Mouse (Mus musculus) lung, adult 18-20 months (tissue): Measurements from ENCODE around the gene Iars2.
A peak's percentile ranks its signal among the peaks of the same experiment; 100 is the strongest.

Experiments
- DNase-seq, 2 experiments: peaks; one replicate each; pipeline ENCODE4 v3.0.0; 2022; ENCODE audit warnings: mixed read lengths in 2 of 2

The Iars2 gene

GRCm38 (mm10) chr1:185275976-185276375, 53.2 kb downstream of the Iars2 start:
- DNase-seq = no peak

- no peak for DNase-seq
Measured at GRCm38 (mm10) chr1:185274819-185275545, 54.2 kb downstream of the Iars2 start.

DNA sequence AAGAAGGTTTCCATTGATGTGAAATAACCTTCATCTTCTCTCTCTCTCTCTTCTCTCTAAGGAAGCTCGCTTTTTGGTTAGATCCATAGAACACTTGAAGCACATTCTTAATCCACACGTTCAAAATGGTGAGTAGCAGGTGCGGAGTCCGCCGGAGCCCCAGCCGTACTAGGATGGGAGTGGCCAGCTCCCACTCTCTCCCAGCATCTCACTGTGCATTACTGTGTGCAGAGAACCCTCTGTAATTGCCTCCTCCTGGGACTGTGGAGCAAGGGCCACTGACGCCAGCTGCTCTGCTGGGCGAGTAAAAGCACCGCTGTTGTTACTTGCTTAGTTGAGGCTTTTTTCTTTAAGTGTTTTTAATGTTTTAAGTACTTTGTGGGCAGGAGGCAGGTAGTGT, 57.8 kb downstream of the Iars2 start:
- DNase-seq = no peak

GRCm38 (mm10) chr1:185270403-185271097, 58.6 kb downstream of the Iars2 start:
- no peak for DNase-seq

- DNase-seq = no peak
Measured at GRCm38 (mm10) chr1:185268675-185269074, 60.5 kb downstream of the Iars2 start.

- no peak for DNase-seq
Measured at GRCm38 (mm10) chr1:185262565-185262964, 66.6 kb downstream of the Iars2 start.

DNA sequence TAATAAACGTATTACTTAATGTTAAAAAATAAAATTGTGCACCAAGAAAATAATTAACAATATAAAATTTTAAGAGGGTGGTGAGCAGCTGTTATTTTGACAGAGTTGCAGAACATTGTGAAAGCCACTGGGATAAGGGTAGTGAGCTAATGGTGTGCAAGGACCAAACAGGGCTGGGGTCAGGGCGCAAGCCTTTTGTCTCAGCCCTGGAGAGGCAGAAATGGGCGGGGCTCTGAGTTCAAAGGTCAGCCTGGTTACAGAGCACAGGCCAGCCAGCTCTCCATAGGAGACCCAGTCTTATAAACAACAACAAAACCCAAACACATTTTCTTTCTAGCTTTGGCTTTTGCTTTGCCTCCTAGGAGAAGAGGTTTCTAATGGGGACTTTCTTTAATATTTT, 72.4 kb downstream of the Iars2 start:
- DNase-seq = peak; percentile 39 to 50

DNA sequence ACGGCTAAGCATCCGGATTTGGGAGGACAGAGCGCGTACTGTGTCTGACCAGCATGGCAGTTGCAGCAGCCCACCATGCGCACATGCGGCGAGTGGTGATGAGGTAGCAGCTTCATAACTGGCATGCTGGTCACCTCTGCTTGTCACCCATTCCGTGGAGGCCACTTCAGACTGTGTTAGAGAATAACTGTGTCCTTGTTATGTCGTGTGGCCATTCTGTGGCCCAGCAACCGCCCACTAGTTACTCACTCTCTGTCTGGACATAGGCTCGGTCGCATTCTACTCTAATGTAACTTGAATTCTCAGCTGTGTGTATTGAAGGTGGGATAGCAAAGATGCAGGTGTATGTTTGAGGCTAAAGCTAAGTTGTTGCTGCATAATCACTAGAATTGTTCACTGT, 73.9 kb downstream of the Iars2 start:
- no peak for DNase-seq

- peak; percentile 20 to 34 for DNase-seq
Measured at GRCm38 (mm10) chr1:185253140-185253892, 75.9 kb downstream of the Iars2 start.

DNA sequence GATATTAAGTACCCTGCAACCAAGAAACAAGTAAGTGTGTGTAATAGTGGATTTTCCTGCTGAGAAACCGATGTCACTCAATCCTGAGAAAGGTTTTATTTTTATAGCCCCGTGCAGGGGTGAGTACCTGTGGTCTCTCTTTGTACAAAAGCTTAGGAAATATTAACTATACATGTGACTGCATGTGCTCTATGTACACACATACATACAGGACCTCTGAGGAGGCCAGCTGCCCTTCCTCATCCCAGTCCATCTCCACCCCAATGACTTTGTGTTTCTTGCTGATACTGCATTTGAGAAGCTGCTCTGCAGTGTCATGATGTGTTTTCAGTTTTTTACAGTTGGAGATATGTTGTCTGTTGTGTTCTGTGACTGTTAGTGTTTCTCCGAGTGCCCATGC, 76.8 kb downstream of the Iars2 start:
- DNase-seq = no peak

DNA sequence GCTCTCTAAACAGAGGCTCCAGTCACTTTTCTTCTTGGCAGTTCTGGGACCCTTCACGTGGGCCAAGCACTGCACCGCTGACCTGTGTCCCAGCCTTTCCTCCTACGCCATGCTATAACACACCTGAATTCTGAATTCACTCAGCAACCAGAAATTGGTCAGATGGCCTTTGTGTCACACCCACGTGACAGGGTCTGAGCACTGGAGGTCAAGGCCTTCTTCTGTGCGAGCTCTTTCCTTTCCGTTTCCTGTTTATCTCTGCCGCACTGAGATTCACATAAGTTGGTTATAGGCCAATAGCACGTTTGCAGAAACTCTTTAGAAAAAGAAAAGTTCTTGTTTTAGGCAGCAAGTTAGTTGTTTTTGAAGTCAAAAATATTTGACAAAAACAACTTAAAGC, 80.5 kb downstream of the Iars2 start:
- DNase-seq = no peak

DNA sequence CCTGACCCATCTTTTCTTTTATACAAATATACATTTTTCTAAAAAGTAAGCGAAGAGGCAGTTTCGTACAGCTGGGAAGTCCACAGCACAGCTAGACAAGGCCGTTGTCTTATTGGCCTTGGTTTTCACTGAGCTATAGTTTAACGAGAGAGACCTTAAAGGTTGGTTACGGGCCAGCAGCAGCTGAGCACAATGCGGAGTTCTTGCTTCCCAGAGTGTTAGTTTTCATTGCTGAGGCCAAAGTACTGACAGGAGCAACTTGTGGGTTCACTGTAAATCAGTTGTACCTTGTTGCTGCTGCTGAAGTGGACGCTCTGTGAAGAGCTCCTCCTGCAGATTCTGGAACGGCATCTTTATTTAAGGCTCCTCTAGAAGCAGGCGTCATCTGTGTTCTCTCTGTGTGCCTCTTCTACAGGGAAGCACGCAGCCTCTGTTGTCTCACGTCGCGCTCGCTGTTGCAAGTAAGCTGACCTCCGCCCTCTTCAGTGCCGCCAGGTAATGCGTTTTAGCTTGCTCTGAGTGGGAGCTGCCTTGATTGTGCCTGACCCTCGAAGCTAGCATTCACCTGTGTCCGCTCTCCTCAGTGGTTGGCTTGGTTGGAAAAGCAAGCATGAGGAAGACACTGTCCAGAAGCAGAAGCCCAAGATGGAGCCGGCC, 81.6 kb downstream of the Iars2 start:
- DNase-seq = no peak

DNA sequence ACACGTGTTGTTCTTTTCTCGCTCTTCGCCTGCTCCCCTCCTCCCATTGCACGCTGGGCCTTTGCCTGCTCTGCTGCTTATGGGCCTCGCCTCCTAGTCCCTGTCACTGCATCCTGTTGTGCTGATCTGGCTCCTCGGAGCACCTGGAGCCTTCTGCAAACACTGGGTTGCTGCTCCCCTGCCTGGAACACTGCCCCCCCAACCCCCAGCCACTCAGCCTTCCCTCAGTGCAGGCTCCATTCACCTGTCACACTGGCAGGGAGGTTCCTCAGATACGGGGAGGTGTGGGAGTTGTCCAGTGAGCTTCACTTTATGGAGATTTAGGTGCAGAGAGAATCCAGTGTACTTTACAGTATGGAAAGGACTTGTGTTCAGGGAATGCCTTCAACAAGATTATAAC, 83.7 kb downstream of the Iars2 start:
- no peak for DNase-seq

DNA sequence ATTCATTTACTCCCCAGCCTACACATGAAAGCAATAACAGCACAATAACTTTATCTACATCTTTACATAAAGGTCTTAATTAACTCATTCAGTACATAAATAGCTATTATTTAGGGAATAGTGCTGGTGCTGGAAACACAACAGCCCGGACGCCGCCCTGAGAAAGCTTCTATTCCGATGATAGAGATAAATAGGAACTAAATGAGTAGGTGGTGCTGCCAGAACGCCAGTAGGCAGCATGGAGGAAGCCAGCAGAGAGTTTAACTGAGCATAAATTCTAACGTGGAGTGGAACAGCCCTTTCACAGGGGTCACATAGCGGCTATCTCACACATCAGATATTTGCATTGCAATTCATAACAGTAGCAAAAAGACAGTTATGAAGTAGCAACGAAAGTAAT, 86.2 kb downstream of the Iars2 start:
- DNase-seq = no peak

GRCm38 (mm10) chr1:185236530-185236929, 92.7 kb downstream of the Iars2 start:
- DNase-seq = peak; percentile 11 to 33

DNA sequence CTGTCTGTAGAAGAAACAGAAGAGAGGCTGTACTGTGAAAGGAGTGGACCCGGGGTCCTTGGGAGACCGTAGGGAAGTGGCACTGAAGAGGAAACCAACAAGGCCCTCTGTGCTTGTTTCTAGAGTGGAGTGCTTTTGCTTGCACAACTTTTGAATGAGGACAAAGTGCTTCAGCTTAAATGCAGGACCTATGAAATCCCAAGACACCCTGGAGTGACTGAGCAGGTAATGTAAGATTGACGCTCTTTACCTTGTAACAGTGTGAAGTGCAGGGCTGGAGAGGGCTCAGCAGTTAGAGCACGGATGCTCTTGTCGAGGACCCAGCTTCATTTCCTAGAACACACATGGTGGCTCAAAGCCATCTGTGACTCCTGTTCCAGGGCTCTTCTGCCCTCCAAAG, 93.4 kb downstream of the Iars2 start:
- DNase-seq = peak; percentile 39 to 67
